Comparison of ENCODE assay signal across 14 mouse cellular contexts in genomic region chr6:116716666-116717065, GRCm38 (mm10). TPM values are rescaled to one million over a fixed set of nuclear protein-coding genes. Genes with fewer than 3 reads are reported as not detected.
DNase-seq lines count a peak whose midpoint lies in the region; ATAC-seq and TF ChIP-seq lines count a peak whose summit lies in the region.
"Had no signal": no experiment of that assay in that cellular context is flagged by ENCODE, and none has a peak within 500 bp of the region (broad histone marks: within the 10 kb centered on the region; RNA-seq: fewer than 3 reads in every experiment).

Gene Tmem72, minus strand, starts transcription at chr6:116716913.

- peak within 1 kb of the TSS; percentile 24; the same call in 1 of the 2 replicates for H3K27ac ChIP-seq in heart, embryonic 10.5 days
- no peak within 1 kb of the TSS for H3K27ac ChIP-seq in intestine, postnatal 0 days (ENCODE audit: low read depth, low read length)
- H3K27ac ChIP-seq in neural tube, embryonic 15.5 days (replicated peaks), result no peak within 1 kb of the TSS
- H3K27ac ChIP-seq: left cerebral cortex, adult 2 months; macrophage had no signal

- no peaks in the 10 kb centered on the region for H3K9me3 ChIP-seq in heart, embryonic 10.5 days
- H3K9me3 ChIP-seq in intestine, postnatal 0 days (ENCODE audit: control insufficient read depth), result no peaks in the 10 kb centered on the region
- H3K9me3 ChIP-seq in neural tube, embryonic 15.5 days (replicated peaks), result no peaks in the 10 kb centered on the region

- H3K27me3 ChIP-seq in heart, embryonic 10.5 days (ENCODE audit: insufficient read depth, poor library complexity, severe bottlenecking), result no peaks in the 10 kb centered on the region
- no peaks in the 10 kb centered on the region for H3K27me3 ChIP-seq in intestine, postnatal 0 days (replicated peaks; ENCODE audit: control insufficient read depth, insufficient read depth, low read length)
- no peaks in the 10 kb centered on the region for H3K27me3 ChIP-seq in neural tube, embryonic 15.5 days (replicated peaks)

- no peaks in the 10 kb centered on the region for H3K36me3 ChIP-seq in heart, embryonic 10.5 days
- H3K36me3 ChIP-seq in intestine, postnatal 0 days (ENCODE audit: control insufficient read depth, insufficient read depth), result no peaks in the 10 kb centered on the region
- H3K36me3 ChIP-seq in neural tube, embryonic 15.5 days, result no peaks in the 10 kb centered on the region

- H3K4me2 ChIP-seq in intestine, postnatal 0 days (replicated peaks; ENCODE audit: low read depth), result no peak within 1 kb of the TSS; the same call in 1 of the 2 replicates
- no peak within 1 kb of the TSS for H3K4me2 ChIP-seq in neural tube, embryonic 15.5 days
- H3K4me2 ChIP-seq: liver, embryonic 11.5 days had no signal

- H3K4me3 ChIP-seq in heart, embryonic 10.5 days, result no peak within 1 kb of the TSS
- H3K4me3 ChIP-seq in intestine, postnatal 0 days (ENCODE audit: low read depth, low read length), result no peak within 1 kb of the TSS
- no peak within 1 kb of the TSS for H3K4me3 ChIP-seq in neural tube, embryonic 15.5 days (replicated peaks)
- H3K4me3 ChIP-seq: erythroblast, embryonic 14.5 days; left cerebral cortex, adult 2 months had no signal

- DNase-seq in heart, embryonic 10.5 days (ENCODE audit: low spot score), result peak; percentile 72
- no peak for DNase-seq in heart, adult 9 months (ENCODE audit: low spot score in 2 of 2)
- peak; percentile 6 for DNase-seq in MN1 (ENCODE audit: low spot score)
- peak; percentile 76 to 92 for DNase-seq in kidney, postnatal 25 days
- no peak for DNase-seq in thymus, postnatal 25 days
- no peak for DNase-seq in right cerebral cortex, postnatal 14 days
- DNase-seq: adrenal gland, adult 8-10 months; right cerebral cortex, postnatal 4 days had no signal

- ATAC-seq in intestine, postnatal 0 days, result peak; percentile 33; the same call in 1 of the 2 replicates
- no peak for ATAC-seq in neural tube, embryonic 15.5 days (ENCODE audit: low FRiP score)

- WGBS in heart, embryonic 10.5 days, result 52% methylated on average over 8 of the region's 8 CpGs
- 30% methylated on average over 8 of the region's 8 CpGs for WGBS in intestine, postnatal 0 days
- WGBS in neural tube, embryonic 15.5 days, result 67% methylated on average over 8 of the region's 8 CpGs

- no peak for TF ChIP-seq CTCF in intestine, postnatal 0 days (IDR thresholded peaks at IDR 0.05; ENCODE audit: low read depth)

- no peak within 1 kb of the TSS for H3K9ac ChIP-seq in intestine, postnatal 0 days (ENCODE audit: low read depth, low read length)
- H3K9ac ChIP-seq in neural tube, embryonic 15.5 days (replicated peaks), result no peak within 1 kb of the TSS

- H3K4me1 ChIP-seq in heart, embryonic 10.5 days, result peaks cover 23% of the 10 kb centered on the region
- no peaks in the 10 kb centered on the region for H3K4me1 ChIP-seq in intestine, postnatal 0 days (replicated peaks; ENCODE audit: control insufficient read depth, insufficient read depth, low read length)
- H3K4me1 ChIP-seq in neural tube, embryonic 15.5 days, result no peaks in the 10 kb centered on the region

RNA-seq across cellular contexts. Expression of gene Tmem72, which starts in this region (rescaled TPM):
- polyA plus RNA-seq in heart, embryonic 10.5 days (2016; fragmentation: Nextera tagmentation; extraction: Ambion mirVana), result 0.04 and 0.14 TPM in 2 replicates
- 0.01 TPM in 1 of 2 replicates, not detected in the other for polyA plus RNA-seq in intestine, postnatal 0 days (2015; fragmentation: Nextera tagmentation; extraction: Ambion mirVana)
- 1.1 and 1.5 TPM in 2 replicates for polyA plus RNA-seq in neural tube, embryonic 15.5 days (2015; fragmentation: Nextera tagmentation; extraction: Ambion mirVana)
- polyA plus RNA-seq: erythroblast, embryonic 14.5 days had no signal

Comparison
In these comparisons a context has a peak if more than half of its experiments do, and no peak if none do; other contexts are left out.
1. Peak in DNase-seq and H3K27ac ChIP-seq in heart, embryonic 10.5 days; RNA of the gene not detected or under 1 TPM.
2. Peak in ATAC-seq in intestine, postnatal 0 days; RNA of the gene not detected or under 1 TPM.
3. DNase-seq: peak in MN1 (single experiment) and kidney, postnatal 25 days (2 of 2); none in heart, adult 9 months (0 of 2), thymus, postnatal 25 days (single experiment) and right cerebral cortex, postnatal 14 days (single experiment).